Mouse (Mus musculus): ENCODE measurements around the gene Morf4l2. TPM values are rescaled to one million over a fixed set of nuclear protein-coding genes. Genes with fewer than 3 reads are reported as not detected.

Morf4l2 gene
- 100 to 1,000 TPM in 1 of 2 experiments, 10 to 100 TPM in 1; 22.8 to 196 TPM for polyA plus RNA-seq (2012; fragmentation: generic; extraction: Trizol)

DNA sequence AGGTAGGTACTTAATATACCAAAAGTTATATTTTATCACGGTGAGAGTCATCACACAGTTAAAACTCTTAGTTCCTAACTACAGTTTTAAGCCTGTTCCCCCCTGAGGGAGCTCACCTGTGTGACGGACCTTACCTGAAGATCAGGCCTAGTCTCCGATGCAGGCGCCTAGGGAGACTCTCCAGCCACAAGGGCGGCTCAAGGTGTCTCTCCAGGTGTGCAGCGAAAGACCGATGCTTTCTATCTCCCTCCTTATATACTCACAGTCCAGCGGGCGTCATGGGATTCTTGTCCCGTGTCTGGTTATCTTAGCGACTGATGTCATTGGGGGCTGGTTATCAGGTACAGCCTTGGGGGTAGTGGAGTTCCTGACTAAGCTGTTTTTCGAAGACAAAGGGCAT, at the start of gene Morf4l2:
TSS of gene Morf4l2 (minus strand) at position 232 of the 400 bp plus-strand sequence.

DNA sequence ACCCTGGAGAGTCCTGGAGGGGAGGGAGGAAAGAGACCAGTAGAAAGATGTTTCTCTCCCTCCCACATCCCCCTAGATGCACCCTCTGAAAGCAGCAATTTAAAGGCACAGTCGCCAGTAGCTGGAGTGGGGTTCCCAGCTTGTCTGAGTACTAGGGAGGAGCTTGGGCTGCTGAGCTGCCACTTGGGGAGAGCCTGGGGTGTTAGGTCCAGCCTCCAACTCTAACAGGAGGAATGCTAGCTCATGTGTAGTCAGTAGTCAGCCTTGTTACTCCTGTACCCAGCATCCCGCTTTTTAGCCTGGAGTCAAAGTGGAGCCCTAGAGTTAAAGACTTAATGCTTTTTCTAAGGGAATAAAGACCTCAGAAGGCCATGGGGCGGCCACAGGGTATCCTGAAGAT, 36.6 kb upstream of the Morf4l2 start, which contains the start of gene Glra4:
TSS of gene Glra4 (minus strand) at position 101 of the 400 bp plus-strand sequence.

DNA sequence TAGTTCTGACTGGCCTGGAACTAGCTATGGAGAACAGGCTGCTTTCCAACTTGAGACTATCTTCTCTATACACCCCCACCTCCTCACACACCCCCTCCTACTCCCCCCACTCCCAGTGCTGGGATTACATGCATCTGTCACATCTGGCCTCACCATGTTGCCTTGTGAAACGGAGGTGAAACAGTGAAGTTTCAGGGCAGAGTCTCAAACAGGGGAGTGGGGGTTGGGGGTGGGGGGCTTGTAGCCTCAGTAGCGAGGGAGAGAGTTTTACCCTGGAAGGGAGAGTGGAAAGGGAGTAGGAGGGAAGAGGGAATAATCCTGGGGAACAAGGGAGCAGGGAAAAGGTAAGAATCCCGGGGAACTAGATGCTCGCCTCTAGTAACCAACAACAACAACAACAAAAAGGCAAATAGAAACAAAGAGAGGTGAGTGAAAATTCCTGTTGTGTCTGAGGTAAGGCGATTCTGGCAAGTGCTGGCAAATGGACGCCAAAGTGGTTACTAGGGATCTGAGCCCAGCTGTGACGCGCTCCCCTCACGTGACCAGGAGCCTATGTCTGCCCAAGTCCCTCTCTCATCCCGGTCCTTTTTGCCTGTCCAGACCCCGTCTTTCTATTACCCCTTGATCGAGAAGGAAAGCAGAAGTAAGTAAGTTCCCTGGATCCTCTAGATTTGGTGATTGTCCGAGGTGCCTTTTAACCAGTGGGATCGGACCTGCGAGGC, 35.9 kb downstream of the Morf4l2 start, which contains the start of gene Tceal1:
TSS of gene Tceal1 (plus strand) at position 537 of the 722 bp plus-strand sequence.

Other genes with a start within 250 kb of the Morf4l2 start
- not detected for gene Kir3dl1, start 225.7 kb downstream of the Morf4l2 start, polyA plus RNA-seq (2012; fragmentation: generic; extraction: Trizol)
- gene Kir3dl2, start 199.6 kb downstream of the Morf4l2 start, polyA plus RNA-seq (2012; fragmentation: generic; extraction: Trizol): not detected
- gene Tceal3, start 152.8 kb downstream of the Morf4l2 start, polyA plus RNA-seq (2012; fragmentation: generic; extraction: Trizol): not detected
- gene Tceal1, start 35.7 kb downstream of the Morf4l2 start, polyA plus RNA-seq (2012; fragmentation: generic; extraction: Trizol): 1 to 10 TPM in 1 of 2 experiments, under 1 TPM in 1; 0.09 to 1.4 TPM
- not detected for gene Glra4, start 36.5 kb upstream of the Morf4l2 start, polyA plus RNA-seq (2012; fragmentation: generic; extraction: Trizol)
- under 1 TPM; 0.01 to 0.58 TPM for gene Plp1, start 79.0 kb upstream of the Morf4l2 start, polyA plus RNA-seq (2012; fragmentation: generic; extraction: Trizol)
- not detected for gene Rab9b, start 125.1 kb upstream of the Morf4l2 start, polyA plus RNA-seq (2012; fragmentation: generic; extraction: Trizol)
- gene H2bfm, start 183.6 kb upstream of the Morf4l2 start, polyA plus RNA-seq (2012; fragmentation: generic; extraction: Trizol): not detected
- gene Tmsb15b2, start 231.8 kb upstream of the Morf4l2 start, polyA plus RNA-seq (2012; fragmentation: generic; extraction: Trizol): 1 to 10 TPM in 1 of 2 experiments, not detected in 1; 1.5 TPM
- under 1 TPM in 1 of 2 experiments, not detected in 1; 0.28 TPM for gene Tmsb15l, start 233.2 kb upstream of the Morf4l2 start, polyA plus RNA-seq (2012; fragmentation: generic; extraction: Trizol)
- under 1 TPM in 1 of 2 experiments, not detected in 1; 0.42 TPM for gene Tmsb15b1, start 233.2 kb upstream of the Morf4l2 start, polyA plus RNA-seq (2012; fragmentation: generic; extraction: Trizol)
- under 1 TPM in 1 of 2 experiments, not detected in 1; 0.02 TPM for gene Zcchc18, start 249.5 kb upstream of the Morf4l2 start, polyA plus RNA-seq (2012; fragmentation: generic; extraction: Trizol)